Mouse (Mus musculus) small intestine, adult 2 months (tissue): ENCODE data around the gene Rpl23. TPM values are rescaled to one million over a fixed set of nuclear protein-coding genes. Genes with fewer than 3 reads are reported as not detected.

Source experiments
- H3K27ac ChIP-seq: fragments of 200-500 bp; 2 replicates; pipeline ENCODE4 v1.5.1; 2012; ENCODE audit warnings: low read depth, low read length, control low read depth, inconsistent platforms; ENCODE audit not compliant: insufficient read depth
- H3K27me3 ChIP-seq: fragments of 200-500 bp; 2 replicates; pipeline ENCODE4 v1.6.1; 2012; ENCODE audit warnings: mild to moderate bottlenecking, moderate library complexity, low read length, inconsistent platforms; ENCODE audit not compliant: control insufficient read depth, insufficient read depth
- H3K36me3 ChIP-seq: fragments of 200-500 bp; 2 replicates; pipeline ENCODE4 v1.6.1; 2012; ENCODE audit warnings: mild to moderate bottlenecking, low read length, control low read depth, inconsistent platforms; ENCODE audit not compliant: control insufficient read depth, insufficient read depth
- H3K4me1 ChIP-seq: fragments of 200-500 bp; 2 replicates; pipeline ENCODE4 v1.6.1; 2012; ENCODE audit warnings: low read length, inconsistent platforms, mixed read lengths; ENCODE audit not compliant: control insufficient read depth, insufficient read depth, insufficient read length
- H3K4me3 ChIP-seq: fragments of 200-500 bp; 2 replicates; pipeline ENCODE4 v1.5.1; 2012; ENCODE audit warnings: low read depth, mild to moderate bottlenecking, control low read depth, inconsistent platforms, low read length, moderate library complexity
- CTCF ChIP-seq: fragments of 200-500 bp; IDR thresholded peaks from 2 replicates; pipeline ENCODE4 v1.5.1; 2012; ENCODE audit warnings: low read depth, mild to moderate bottlenecking, control low read depth, inconsistent platforms, low read length, moderate library complexity, mixed read lengths; ENCODE audit not compliant: insufficient replicate concordance, insufficient read length; ENCODE audit errors: extremely low read depth
- POLR2A ChIP-seq: fragments of 200-500 bp; IDR thresholded peaks from 2 replicates; pipeline ENCODE4 v1.6.1; 2012; ENCODE audit warnings: low read depth, mild to moderate bottlenecking, control low read depth, inconsistent platforms, low read length, moderate library complexity
- WGBS: fragments of 180-500 bp; shearing (Covaris S2); methylation state at CpG from one replicate; pipeline ENCODE4 v1.1.7; 2018; 5-methylcytosine and 5-hydroxymethylcytosine counted together
- polyA plus RNA-seq: library from polyadenylated mRNA; depleted of rRNA; stranded (reverse); fragments of >200 nt; gene quantifications from 2 replicates; pipeline ENCODE4 v1.2.3, GENCODE M21; 2012

The Rpl23 gene
- polyA plus RNA-seq, 1 experiment, result 22.0 TPM

- no peaks in the 10 kb centered on the region for H3K27me3 ChIP-seq
- no peak for TF ChIP-seq CTCF
- no peak for TF ChIP-seq POLR2A
- H3K36me3 ChIP-seq, result peaks cover 65% of the 10 kb centered on the region
- H3K27ac ChIP-seq, result peak overlapping the region; percentile 84
- H3K4me3 ChIP-seq, result no peak overlapping the region
- peaks cover 69% of the 10 kb centered on the region for H3K4me1 ChIP-seq
- 44% methylated on average over 5 of the region's 5 CpGs for WGBS
Observed at GRCm38 (mm10) chr11:97819923-97820322, 37.7 kb upstream of the Rpl23 start.

DNA sequence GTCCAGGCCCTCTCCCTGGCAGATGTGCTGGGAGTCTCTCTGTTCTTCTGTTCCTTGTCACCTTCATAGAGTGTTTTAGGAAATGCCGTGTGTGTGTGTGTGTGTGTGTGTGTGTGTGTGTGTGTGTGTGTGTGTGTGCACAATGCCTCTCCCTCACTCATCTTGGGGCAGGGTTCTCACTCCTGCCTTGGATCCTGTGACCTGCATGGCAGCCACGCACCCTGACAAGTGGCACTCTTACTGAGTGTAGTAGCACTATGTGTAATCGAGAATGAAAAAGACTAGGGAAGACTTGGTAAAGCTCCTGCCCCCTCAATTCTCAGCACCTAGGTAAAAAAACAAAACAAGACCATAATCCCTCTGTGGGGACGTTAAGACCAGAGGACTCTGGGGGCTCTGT, 36.9 kb upstream of the Rpl23 start:
- peak overlapping the region; percentile 86 for H3K27ac ChIP-seq
- H3K4me1 ChIP-seq, result peaks cover 69% of the 10 kb centered on the region
- no peak overlapping the region for H3K4me3 ChIP-seq
- H3K27me3 ChIP-seq, result no peaks in the 10 kb centered on the region
- H3K36me3 ChIP-seq, result peaks cover 65% of the 10 kb centered on the region
- WGBS, result 51% methylated on average over 4 of the region's 4 CpGs
- TF ChIP-seq CTCF (no peak), POLR2A (no peak)

- no peak overlapping the region for H3K4me3 ChIP-seq
- peaks cover 72% of the 10 kb centered on the region for H3K4me1 ChIP-seq
- H3K27me3 ChIP-seq, result no peaks in the 10 kb centered on the region
- TF ChIP-seq POLR2A (no peak), CTCF (no peak)
- WGBS, result 11% methylated on average over 4 of the region's 4 CpGs
- H3K36me3 ChIP-seq, result peaks cover 66% of the 10 kb centered on the region
- peak overlapping the region; percentile 86 for H3K27ac ChIP-seq
Observed at GRCm38 (mm10) chr11:97818571-97818970, 36.3 kb upstream of the Rpl23 start.

GRCm38 (mm10) chr11:97818003-97818402, 35.8 kb upstream of the Rpl23 start:
- WGBS, result 61% methylated on average over 6 of the region's 6 CpGs
- Histone ChIP-seq H3K27ac (peak overlapping the region; percentile 86), H3K4me1 (peaks cover 74% of the 10 kb centered on the region), H3K27me3 (no peaks in the 10 kb centered on the region), H3K4me3 (no peak overlapping the region), H3K36me3 (peaks cover 65% of the 10 kb centered on the region)
- TF ChIP-seq CTCF, result no peak
- TF ChIP-seq POLR2A, result no peak

GRCm38 (mm10) chr11:97817379-97817778, 35.1 kb upstream of the Rpl23 start:
- TF ChIP-seq POLR2A (no peak), CTCF (no peak)
- Histone ChIP-seq H3K27me3 (no peaks in the 10 kb centered on the region), H3K4me1 (peaks cover 77% of the 10 kb centered on the region), H3K27ac (peak overlapping the region; percentile 87), H3K36me3 (peaks cover 62% of the 10 kb centered on the region), H3K4me3 (peak overlapping the region; percentile 14; the same call in 1 of the 2 replicates)
- WGBS, result 10% methylated on average over 5 of the region's 5 CpGs

DNA sequence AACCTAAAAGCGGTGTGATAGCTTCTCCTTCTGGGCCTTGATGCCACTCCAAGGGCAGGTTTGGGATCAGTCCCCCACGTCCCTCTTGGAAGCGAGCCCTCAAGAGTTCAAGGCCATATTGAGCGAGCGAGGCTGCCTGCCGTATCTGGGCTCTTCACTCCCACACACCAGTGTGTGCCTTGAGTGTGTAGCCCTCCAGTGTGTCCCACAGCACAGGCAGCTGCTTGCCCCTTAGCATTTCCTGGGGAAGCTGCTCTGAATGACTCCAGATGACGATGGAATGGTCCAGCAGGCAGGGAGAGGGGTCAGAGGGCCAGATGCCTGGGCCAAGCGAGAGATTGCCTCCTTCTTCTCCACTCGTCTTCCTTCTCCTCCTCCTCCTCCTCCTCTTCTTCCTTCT, 34.7 kb upstream of the Rpl23 start:
- peaks cover 78% of the 10 kb centered on the region for H3K4me1 ChIP-seq
- WGBS, result 28% methylated on average over 9 of the region's 9 CpGs
- no peak overlapping the region for H3K4me3 ChIP-seq
- H3K27ac ChIP-seq, result peak overlapping the region; percentile 87
- no peak for TF ChIP-seq CTCF
- TF ChIP-seq POLR2A, result no peak
- H3K36me3 ChIP-seq, result peaks cover 63% of the 10 kb centered on the region
- no peaks in the 10 kb centered on the region for H3K27me3 ChIP-seq

GRCm38 (mm10) chr11:97816176-97816575, 33.9 kb upstream of the Rpl23 start:
- no peak for TF ChIP-seq POLR2A
- TF ChIP-seq CTCF, result no peak
- H3K27me3 ChIP-seq, result no peaks in the 10 kb centered on the region
- H3K27ac ChIP-seq, result no peak overlapping the region
- H3K36me3 ChIP-seq, result peaks cover 59% of the 10 kb centered on the region
- WGBS, result 62% methylated on average over 5 of the region's 5 CpGs
- H3K4me1 ChIP-seq, result peaks cover 73% of the 10 kb centered on the region
- H3K4me3 ChIP-seq, result no peak overlapping the region

DNA sequence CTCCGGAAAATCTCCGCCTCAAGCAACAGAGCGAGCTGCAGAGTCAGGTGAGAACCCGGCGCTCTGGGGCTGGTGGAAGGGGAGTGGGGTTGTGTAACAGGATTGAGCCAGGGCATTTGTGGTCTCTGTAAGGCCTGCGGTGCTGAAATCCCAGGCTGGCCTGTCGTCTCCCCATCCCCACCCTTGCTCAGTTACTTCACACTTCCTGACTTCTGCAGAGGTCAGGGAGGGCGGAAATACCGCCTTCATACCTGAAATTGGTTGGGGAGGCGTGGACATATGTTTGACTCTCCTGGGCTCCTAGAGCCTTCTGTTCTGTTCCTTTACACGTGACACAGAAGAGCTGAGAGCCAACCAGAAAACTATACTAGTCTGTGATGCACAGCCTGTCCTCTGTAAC, 33.5 kb upstream of the Rpl23 start:
- 76% methylated on average over 11 of the region's 11 CpGs for WGBS
- Histone ChIP-seq H3K4me1 (peaks cover 74% of the 10 kb centered on the region), H3K36me3 (peaks cover 61% of the 10 kb centered on the region), H3K27me3 (no peaks in the 10 kb centered on the region), H3K4me3 (no peak overlapping the region), H3K27ac (peak overlapping the region; percentile 5; the same call in 1 of the 2 replicates)
- TF ChIP-seq POLR2A (no peak), CTCF (no peak)
